Mouse (Mus musculus) neural tube, embryonic 15.5 days (tissue): ENCODE results near the gene Acsm5. TPM values are rescaled to one million over a fixed set of nuclear protein-coding genes. Genes with fewer than 3 reads are reported as not detected.

Experiments
- ATAC-seq: fragments of 200-750 bp; cut with Nextera tagmentation; 2 replicates; pipeline ENCODE4 v1.8.0; 2017; ENCODE audit warnings: mild to moderate bottlenecking, moderate TSS enrichment, moderate library complexity; ENCODE audit not compliant: low FRiP score
- H3K27ac ChIP-seq: fragments of 300-500 bp; sonication (generic); replicated peaks from 2 replicates; pipeline ENCODE4 v1.5.1; 2015; ENCODE audit warnings: mild to moderate bottlenecking, inconsistent platforms
- H3K27me3 ChIP-seq: fragments of 300-500 bp; sonication (generic); replicated peaks from 2 replicates; pipeline ENCODE4 v1.6.1; 2015; ENCODE audit warnings: inconsistent platforms
- H3K36me3 ChIP-seq: fragments of 300-500 bp; sonication (generic); 2 replicates; pipeline ENCODE4 v1.6.1; 2015; ENCODE audit warnings: inconsistent platforms
- H3K4me1 ChIP-seq: fragments of 300-500 bp; sonication (generic); 2 replicates; pipeline ENCODE4 v1.6.1; 2015; ENCODE audit warnings: inconsistent platforms
- H3K4me2 ChIP-seq: fragments of 300-500 bp; sonication (generic); 2 replicates; pipeline ENCODE4 v1.6.1; 2015; ENCODE audit warnings: inconsistent platforms, mild to moderate bottlenecking, moderate library complexity
- H3K4me3 ChIP-seq: fragments of 300-500 bp; sonication (generic); replicated peaks from 2 replicates; pipeline ENCODE4 v1.5.1; 2015; ENCODE audit warnings: mild to moderate bottlenecking, inconsistent platforms
- H3K9ac ChIP-seq: fragments of 300-500 bp; sonication (generic); replicated peaks from 2 replicates; pipeline ENCODE4 v1.6.1; 2015; ENCODE audit warnings: mild to moderate bottlenecking, inconsistent platforms
- H3K9me3 ChIP-seq: fragments of 300-500 bp; sonication (generic); replicated peaks from 2 replicates; pipeline ENCODE4 v1.6.1; 2016; ENCODE audit warnings: inconsistent platforms
- WGBS: fragments of 180-500 bp; shearing (Covaris S2); methylation state at CpG from one replicate; pipeline ENCODE4 v1.1.7; 2015; ENCODE audit warnings: mixed read lengths; 5-methylcytosine and 5-hydroxymethylcytosine counted together
- polyA plus RNA-seq: library from polyadenylated mRNA; unstranded; fragments of >200 nt; fragmentation: Nextera tagmentation; extraction: Ambion mirVana; gene quantifications from 2 replicates; pipeline ENCODE4 v1.2.1, GENCODE M21; 2015

Acsm5 gene
- 0.08 TPM in 1 of 2 replicates, not detected in the other for polyA plus RNA-seq

- Histone ChIP-seq H3K9me3 (no peaks in the 10 kb centered on the region), H3K36me3 (no peaks in the 10 kb centered on the region), H3K4me1 (no peaks in the 10 kb centered on the region), H3K9ac (no peak within 1 kb of the TSS), H3K27ac (no peak within 1 kb of the TSS), H3K4me2 (no peak within 1 kb of the TSS), H3K4me3 (no peak within 1 kb of the TSS), H3K27me3 (0 out of 2 replicates have a peak, but pooled peaks cover 8% of the 10 kb centered on the region)
- 77% methylated on average over 5 of the region's 5 CpGs for WGBS
- ATAC-seq = no peak
Measured at GRCm38 (mm10) chr7:119519163-119519562, at the start of gene Acsm5. TSS of gene Acsm5 (plus strand) at chr7:119519463.

GRCm38 (mm10) chr7:119476500-119477389 lies 42.5 kb upstream of the Acsm5 start:
- 83% methylated on average over 33 of the region's 33 CpGs for WGBS
- Histone ChIP-seq H3K9me3 (no peaks in the 10 kb centered on the region), H3K4me1 (no peaks in the 10 kb centered on the region), H3K27me3 (0 out of 2 replicates have a peak, but pooled peaks cover 3% of the 10 kb centered on the region), H3K27ac (no peak overlapping the region), H3K4me2 (no peak overlapping the region), H3K4me3 (no peak overlapping the region), H3K9ac (no peak overlapping the region), H3K36me3 (no peaks in the 10 kb centered on the region)
- ATAC-seq = no peak

GRCm38 (mm10) chr7:119479256-119479655 lies 40.0 kb upstream of the Acsm5 start, which contains the start of gene Umod:
TSS of gene Umod (minus strand) at chr7:119479282.
- Histone ChIP-seq H3K9me3 (no peaks in the 10 kb centered on the region), H3K27ac (no peak within 1 kb of the TSS), H3K36me3 (no peaks in the 10 kb centered on the region), H3K4me2 (no peak within 1 kb of the TSS), H3K4me3 (no peak within 1 kb of the TSS), H3K9ac (no peak within 1 kb of the TSS), H3K27me3 (0 out of 2 replicates have a peak, but pooled peaks cover 3% of the 10 kb centered on the region), H3K4me1 (no peaks in the 10 kb centered on the region)
- ATAC-seq = no peak

GRCm38 (mm10) chr7:119484154-119484553 lies 35.1 kb upstream of the Acsm5 start:
- no peaks in the 10 kb centered on the region for H3K9me3 ChIP-seq
- H3K27ac ChIP-seq = no peak overlapping the region
- no peak for ATAC-seq
- H3K4me2 ChIP-seq = no peak overlapping the region
- H3K4me1 ChIP-seq = no peaks in the 10 kb centered on the region
- WGBS = 90% methylated on average over 4 of the region's 4 CpGs
- no peaks in the 10 kb centered on the region for H3K36me3 ChIP-seq
- H3K27me3 ChIP-seq = 0 out of 2 replicates have a peak, but pooled peaks cover 3% of the 10 kb centered on the region
- no peak overlapping the region for H3K9ac ChIP-seq
- no peak overlapping the region for H3K4me3 ChIP-seq

- Histone ChIP-seq H3K4me1 (no peaks in the 10 kb centered on the region), H3K27ac (no peak overlapping the region), H3K4me3 (no peak overlapping the region), H3K36me3 (no peaks in the 10 kb centered on the region), H3K27me3 (no peaks in the 10 kb centered on the region), H3K9ac (no peak overlapping the region), H3K9me3 (no peaks in the 10 kb centered on the region), H3K4me2 (no peak overlapping the region)
- WGBS = 87% methylated on average over 5 of the region's 5 CpGs
- ATAC-seq = no peak
Measured at GRCm38 (mm10) chr7:119486683-119487082, 32.6 kb upstream of the Acsm5 start.

GRCm38 (mm10) chr7:119490041-119490780 lies 29.1 kb upstream of the Acsm5 start:
- H3K4me3 ChIP-seq = no peak overlapping the region
- no peaks in the 10 kb centered on the region for H3K4me1 ChIP-seq
- no peak overlapping the region for H3K4me2 ChIP-seq
- H3K36me3 ChIP-seq = no peaks in the 10 kb centered on the region
- H3K27ac ChIP-seq = no peak overlapping the region
- no peak for ATAC-seq
- H3K9me3 ChIP-seq = no peaks in the 10 kb centered on the region
- no peaks in the 10 kb centered on the region for H3K27me3 ChIP-seq
- no peak overlapping the region for H3K9ac ChIP-seq
- WGBS = 85% methylated on average over 4 of the region's 4 CpGs

GRCm38 (mm10) chr7:119511143-119511542 lies 8.1 kb upstream of the Acsm5 start:
- no peaks in the 10 kb centered on the region for H3K9me3 ChIP-seq
- H3K27me3 ChIP-seq = 0 out of 2 replicates have a peak, but pooled peaks cover 4% of the 10 kb centered on the region
- no peak overlapping the region for H3K9ac ChIP-seq
- H3K4me2 ChIP-seq = no peak overlapping the region
- no peaks in the 10 kb centered on the region for H3K4me1 ChIP-seq
- no peaks in the 10 kb centered on the region for H3K36me3 ChIP-seq
- no peak overlapping the region for H3K4me3 ChIP-seq
- H3K27ac ChIP-seq = no peak overlapping the region
- ATAC-seq = no peak
- 93% methylated on average over 4 of the region's 4 CpGs for WGBS

GRCm38 (mm10) chr7:119513056-119513455 lies 6.2 kb upstream of the Acsm5 start:
- WGBS = 34% methylated on average over 7 of the region's 7 CpGs
- no peaks in the 10 kb centered on the region for H3K36me3 ChIP-seq
- H3K27ac ChIP-seq = no peak overlapping the region
- no peaks in the 10 kb centered on the region for H3K9me3 ChIP-seq
- no peak overlapping the region for H3K4me2 ChIP-seq
- H3K9ac ChIP-seq = no peak overlapping the region
- no peak overlapping the region for H3K4me3 ChIP-seq
- no peaks in the 10 kb centered on the region for H3K4me1 ChIP-seq
- 0 out of 2 replicates have a peak, but pooled peaks cover 4% of the 10 kb centered on the region for H3K27me3 ChIP-seq
- no peak for ATAC-seq

GRCm38 (mm10) chr7:119515492-119516271 lies 3.6 kb upstream of the Acsm5 start:
- 0 out of 2 replicates have a peak, but pooled peaks cover 8% of the 10 kb centered on the region for H3K27me3 ChIP-seq
- H3K4me2 ChIP-seq = no peak overlapping the region
- no peaks in the 10 kb centered on the region for H3K9me3 ChIP-seq
- no peak overlapping the region for H3K9ac ChIP-seq
- H3K4me3 ChIP-seq = no peak overlapping the region
- H3K27ac ChIP-seq = no peak overlapping the region
- no peaks in the 10 kb centered on the region for H3K36me3 ChIP-seq
- ATAC-seq = no peak
- 74% methylated on average over 10 of the region's 10 CpGs for WGBS
- H3K4me1 ChIP-seq = no peaks in the 10 kb centered on the region

GRCm38 (mm10) chr7:119516272-119516558 lies 3.0 kb upstream of the Acsm5 start:
- Histone ChIP-seq H3K27me3 (0 out of 2 replicates have a peak, but pooled peaks cover 8% of the 10 kb centered on the region), H3K9ac (no peak overlapping the region), H3K36me3 (no peaks in the 10 kb centered on the region), H3K4me2 (no peak overlapping the region), H3K9me3 (no peaks in the 10 kb centered on the region), H3K27ac (no peak overlapping the region), H3K4me3 (no peak overlapping the region), H3K4me1 (no peaks in the 10 kb centered on the region)
- 80% methylated on average over 7 of the region's 7 CpGs for WGBS
- ATAC-seq = no peak

GRCm38 (mm10) chr7:119519654-119520053 lies 391 bp downstream of the Acsm5 start:
- 49% methylated on average over 5 of the region's 5 CpGs for WGBS
- no peaks in the 10 kb centered on the region for H3K4me1 ChIP-seq
- no peak for ATAC-seq
- H3K9me3 ChIP-seq = no peaks in the 10 kb centered on the region
- H3K27ac ChIP-seq = no peak overlapping the region
- H3K4me2 ChIP-seq = no peak overlapping the region
- H3K27me3 ChIP-seq = 0 out of 2 replicates have a peak, but pooled peaks cover 7% of the 10 kb centered on the region
- no peaks in the 10 kb centered on the region for H3K36me3 ChIP-seq
- H3K4me3 ChIP-seq = no peak overlapping the region
- no peak overlapping the region for H3K9ac ChIP-seq
